Mouse (Mus musculus) ES-Bruce4 (cell line): ENCODE measurements at regions not wholly inside any gene's neighbourhood (a gene's known extent, or its start where the extent isn't known, plus 50 kb on each side); places are given as distances from the start of the nearest gene placed in this dataset.

Source experiments
- CTCF ChIP-seq: IDR thresholded peaks from one replicate; pipeline ENCODE4 v1.8.1; 2011; ENCODE audit warnings: low read depth, low read length
- EP300 ChIP-seq: IDR thresholded peaks from 2 replicates; pipeline ENCODE4 v1.6.1; 2011; ENCODE audit warnings: low read depth, low read length; ENCODE audit not compliant: insufficient read depth
- POLR2A ChIP-seq: IDR thresholded peaks from one replicate; pipeline ENCODE4 v1.8.1; 2011; ENCODE audit warnings: low read length; ENCODE audit not compliant: insufficient read depth

GRCm38 (mm10) chr1:55891894-55892293, 486.2 kb downstream of the Plcl1 start:
- TF ChIP-seq POLR2A: no peak
- no peak for TF ChIP-seq CTCF
- TF ChIP-seq EP300: no peak
